Mouse (Mus musculus) liver, adult (tissue): ENCODE results near the gene Tsku.

ENCODE experiments used
- GATA4 ChIP-seq: IDR thresholded peaks from 2 replicates; pipeline ENCODE4 v1.6.1; 2014; ENCODE audit warnings: mild to moderate bottlenecking, low read length; ENCODE audit not compliant: insufficient replicate concordance

The Tsku gene

DNA sequence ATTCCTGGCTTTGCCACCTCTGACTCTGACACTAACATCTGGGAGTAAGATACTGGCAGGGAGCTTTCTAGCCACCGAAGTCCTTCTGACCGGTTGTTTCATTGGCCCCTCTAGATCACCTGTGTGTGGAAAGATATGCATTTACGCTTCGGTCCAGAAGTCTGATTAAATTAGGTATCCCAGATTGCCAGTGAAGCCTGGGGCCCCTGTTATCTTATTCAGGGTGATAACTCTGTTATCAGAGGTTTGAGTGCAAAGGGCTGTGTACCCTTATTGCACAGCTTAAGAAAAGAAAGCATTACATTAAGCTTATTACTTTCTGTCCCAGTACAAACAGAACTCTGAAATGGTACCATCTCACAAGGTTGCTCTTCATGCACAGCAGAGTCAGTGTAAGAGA lies 18.1 kb upstream of the Tsku start:
- TF ChIP-seq GATA4: no peak

DNA sequence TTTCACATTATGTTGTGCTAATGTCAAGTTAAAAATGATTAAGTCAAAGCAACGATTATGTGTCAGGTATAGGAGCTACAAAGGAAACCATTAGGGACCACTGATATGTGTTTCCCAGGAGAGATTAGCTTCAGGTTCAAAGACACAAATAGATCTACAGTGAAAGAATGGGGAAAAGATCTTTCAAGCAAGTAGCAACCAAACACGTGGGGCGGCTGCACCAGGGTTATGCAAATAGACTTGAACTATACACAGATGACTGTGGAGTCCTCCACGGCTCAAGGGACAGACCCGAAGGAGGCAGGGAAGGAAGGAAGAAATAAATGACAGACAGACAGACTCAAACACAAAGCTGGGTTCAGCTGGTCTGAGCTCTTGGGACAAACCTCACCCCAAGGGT lies 16.1 kb upstream of the Tsku start:
- no peak for TF ChIP-seq GATA4

DNA sequence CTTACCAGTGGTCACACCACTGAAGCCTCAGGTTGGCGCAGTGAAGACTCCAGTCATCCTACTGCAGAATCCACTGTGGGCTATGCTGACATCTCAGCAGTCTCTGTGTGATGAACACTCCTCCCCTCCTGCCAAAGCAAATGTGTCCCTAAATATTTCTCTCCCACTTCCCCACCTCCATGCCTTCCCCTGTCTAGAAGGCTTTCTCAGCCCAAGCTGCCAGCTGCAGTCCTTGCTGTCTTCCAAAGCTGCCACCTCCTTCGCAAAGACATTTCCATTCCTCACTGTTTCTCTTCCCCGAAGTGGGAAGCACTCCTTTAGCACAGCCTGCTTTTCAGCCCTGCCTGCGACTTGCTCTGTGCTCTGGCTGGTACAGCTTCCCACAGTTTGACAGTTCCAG lies 10.0 kb upstream of the Tsku start:
- TF ChIP-seq GATA4: no peak

DNA sequence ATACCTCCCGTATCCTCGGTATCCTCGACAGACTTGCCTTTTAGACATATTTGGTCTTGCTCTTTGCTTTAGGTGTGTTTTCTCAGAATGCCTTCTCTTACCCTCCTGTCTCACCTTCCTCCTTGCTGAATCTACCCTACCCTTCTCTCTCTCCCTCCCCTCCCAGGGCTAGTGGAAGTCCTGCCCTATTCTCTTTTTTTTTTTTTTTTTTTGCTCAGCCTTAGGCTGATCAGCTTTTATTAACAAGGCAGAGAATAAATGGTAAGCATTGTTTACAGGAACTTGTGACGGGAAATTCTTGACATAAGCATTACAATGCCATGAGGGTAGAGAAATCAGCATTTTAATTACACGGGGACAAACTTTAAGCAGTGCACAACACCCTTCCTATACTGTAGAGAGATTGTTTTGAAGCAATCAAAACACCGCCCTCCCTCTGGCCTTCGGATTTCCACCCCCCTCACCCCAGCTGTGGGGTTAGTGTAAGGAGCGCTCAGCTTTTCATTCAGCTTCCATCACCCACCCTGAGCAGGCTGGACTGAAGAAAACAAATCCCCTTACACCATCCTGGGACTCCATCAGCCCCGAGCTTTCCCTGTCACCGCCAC lies 8.7 kb upstream of the Tsku start:
- TF ChIP-seq GATA4: no peak

DNA sequence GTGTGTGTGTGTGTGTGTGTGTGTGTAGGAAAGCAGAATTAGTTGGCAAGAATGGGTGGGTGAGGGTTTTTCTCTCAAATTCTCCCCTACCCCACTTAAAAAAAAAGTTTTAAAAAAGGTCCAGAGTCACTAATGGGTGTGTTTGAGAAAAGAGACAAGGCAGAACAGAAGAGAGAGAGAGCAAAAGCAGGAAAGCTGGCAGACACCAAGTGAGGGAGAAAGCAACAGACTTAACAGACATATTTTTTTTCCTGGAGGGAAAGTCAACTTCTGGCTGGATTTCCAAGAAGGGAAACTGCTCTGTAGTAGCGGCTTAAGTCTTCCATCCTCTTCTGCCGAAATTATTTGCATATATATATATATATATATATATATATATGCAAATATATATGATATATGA lies 534 bp upstream of the Tsku start:
- TF ChIP-seq GATA4: no peak

DNA sequence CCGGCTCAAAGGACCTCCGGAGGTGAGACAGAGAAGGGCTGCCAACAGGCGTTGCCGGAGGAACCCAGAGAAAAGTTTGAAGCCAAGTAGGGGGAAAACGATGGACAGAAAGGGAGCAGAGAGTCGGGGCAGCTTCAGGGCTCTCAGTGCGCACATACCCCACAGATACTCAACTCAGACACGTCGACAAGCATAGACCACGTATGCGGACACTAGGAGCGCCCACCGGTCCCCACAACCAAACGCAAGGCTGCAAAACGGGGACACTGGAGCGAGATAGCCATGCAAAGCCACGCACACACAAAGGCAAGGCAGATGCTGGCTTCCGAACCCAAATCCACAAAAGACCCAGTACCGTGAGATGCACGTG lies 522 bp downstream of the Tsku start:
- no peak for TF ChIP-seq GATA4

DNA sequence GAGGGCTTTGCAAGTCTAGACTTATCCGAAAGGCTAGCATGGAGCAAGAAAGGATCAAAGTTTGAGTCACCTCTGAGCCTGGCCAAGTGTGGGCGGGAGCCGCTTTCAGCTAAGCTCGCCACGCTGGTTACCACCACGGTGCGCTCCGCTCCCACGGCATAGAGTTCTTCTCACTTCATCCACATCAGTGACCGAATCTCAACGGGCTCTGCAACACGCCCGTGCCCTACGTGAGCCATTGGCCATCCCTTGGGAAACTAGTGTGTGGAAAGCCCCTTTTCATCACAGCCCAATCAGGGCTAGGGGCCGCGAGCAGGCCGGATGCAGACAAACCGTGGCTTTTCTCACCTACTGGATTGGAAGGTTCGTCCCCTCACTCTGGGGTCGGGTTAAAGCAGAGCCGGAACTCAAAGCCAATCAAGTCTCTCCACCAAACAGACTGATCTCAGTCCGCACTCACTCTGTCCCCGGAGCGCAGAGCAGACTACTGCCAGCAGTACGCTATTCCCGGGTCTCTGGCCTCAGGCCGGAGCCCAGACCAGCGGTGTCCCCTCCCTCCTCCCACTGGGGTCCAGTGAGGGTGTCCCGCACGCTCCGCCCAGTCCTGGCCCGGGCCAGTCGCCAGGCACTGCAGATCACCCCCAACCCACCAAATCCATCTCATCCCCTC lies 1.0 kb downstream of the Tsku start:
- TF ChIP-seq GATA4: no peak

DNA sequence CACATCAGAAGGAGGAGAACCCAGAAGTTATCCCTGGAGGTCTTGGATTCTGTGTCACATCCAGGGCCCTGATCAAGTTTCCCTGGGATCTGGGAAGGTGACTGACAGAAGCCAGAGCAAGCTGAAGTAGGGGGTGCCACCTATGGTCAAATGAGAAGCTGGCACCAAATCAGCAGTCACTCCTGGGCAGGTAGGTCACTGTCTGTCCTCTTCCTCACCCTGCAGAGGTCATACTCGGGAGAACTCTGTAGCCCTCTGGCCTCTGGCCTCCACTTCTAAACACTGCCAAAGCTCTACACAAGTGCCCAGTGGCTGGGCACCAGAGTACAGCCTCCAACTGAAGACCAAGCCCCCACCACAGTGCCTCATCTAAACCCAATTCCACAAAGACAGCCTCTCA lies 3.1 kb downstream of the Tsku start:
- no peak for TF ChIP-seq GATA4

DNA sequence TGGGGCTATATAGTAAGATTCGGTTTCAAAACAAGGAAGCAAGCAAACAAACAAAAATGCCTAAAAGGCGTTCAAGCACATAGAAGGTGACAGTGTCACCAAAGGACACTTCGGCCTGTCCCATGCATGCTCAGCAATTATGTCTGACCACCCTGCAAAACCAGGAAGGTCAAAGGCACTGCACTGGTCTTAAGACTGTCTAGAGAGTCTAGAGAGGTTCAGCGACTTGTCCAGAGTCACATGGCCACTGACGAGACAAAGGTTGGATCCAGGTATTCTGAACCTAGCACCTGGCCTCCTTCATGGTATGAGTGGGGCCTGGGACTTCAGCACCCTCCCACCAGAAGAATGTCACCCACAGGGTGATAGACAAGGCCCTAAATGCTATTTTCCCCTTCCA lies 3.8 kb downstream of the Tsku start:
- TF ChIP-seq GATA4: no peak

DNA sequence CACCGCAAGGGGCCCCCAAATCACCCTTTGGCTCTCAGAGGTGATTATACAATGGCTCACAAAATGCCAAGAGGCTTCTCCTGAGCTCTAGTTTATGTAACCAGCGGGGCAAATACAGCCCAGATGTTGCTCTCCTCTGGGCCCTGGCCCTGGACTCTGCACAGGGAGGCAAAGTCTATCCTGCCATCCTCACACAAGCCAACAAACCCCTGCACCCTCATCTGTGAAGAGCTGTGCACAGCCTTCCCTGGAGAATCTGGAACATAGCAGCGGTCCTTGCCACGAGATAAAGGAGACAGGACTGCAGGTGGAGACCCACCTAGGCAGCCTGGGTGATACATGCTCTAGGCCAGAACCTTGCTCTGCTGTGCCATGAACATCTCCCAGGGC lies 6.2 kb downstream of the Tsku start:
- no peak for TF ChIP-seq GATA4

DNA sequence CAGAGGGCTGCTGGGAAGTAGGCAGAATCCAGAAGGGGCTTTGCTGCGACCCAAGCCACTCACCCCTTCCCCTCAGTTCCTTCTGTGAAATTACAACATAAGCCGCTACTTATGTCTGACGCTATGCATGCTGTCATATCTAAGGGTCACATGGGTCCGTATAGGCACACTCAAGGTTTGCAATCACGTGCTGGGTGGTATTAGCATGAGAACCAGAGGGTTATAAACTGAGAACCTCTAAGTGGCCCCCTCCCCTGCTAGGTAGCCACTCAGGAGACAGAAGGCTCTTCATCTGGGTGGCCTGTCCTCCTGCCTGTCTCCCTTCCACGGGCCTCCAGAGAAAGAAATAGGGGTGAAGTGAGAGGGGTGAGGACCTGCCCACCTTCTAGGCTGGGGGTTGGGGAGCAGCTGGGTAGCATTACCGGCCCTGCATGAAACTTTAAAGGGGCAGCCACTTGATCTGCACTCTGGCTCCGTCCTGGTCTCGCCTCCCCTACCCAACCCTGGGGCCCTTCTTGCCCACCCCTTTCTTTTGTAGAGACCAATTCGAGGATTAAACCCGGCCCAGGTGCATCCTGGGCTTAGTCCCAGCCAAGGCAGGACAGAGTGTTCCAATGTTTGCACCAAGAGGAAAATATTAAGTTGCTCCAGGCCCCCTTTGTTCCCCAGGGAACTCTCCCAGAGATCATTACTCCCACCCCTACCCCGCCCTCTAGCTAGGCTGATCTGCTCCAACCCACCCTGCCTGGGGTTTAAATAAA lies 6.8 kb downstream of the Tsku start:
- TF ChIP-seq GATA4: no peak

DNA sequence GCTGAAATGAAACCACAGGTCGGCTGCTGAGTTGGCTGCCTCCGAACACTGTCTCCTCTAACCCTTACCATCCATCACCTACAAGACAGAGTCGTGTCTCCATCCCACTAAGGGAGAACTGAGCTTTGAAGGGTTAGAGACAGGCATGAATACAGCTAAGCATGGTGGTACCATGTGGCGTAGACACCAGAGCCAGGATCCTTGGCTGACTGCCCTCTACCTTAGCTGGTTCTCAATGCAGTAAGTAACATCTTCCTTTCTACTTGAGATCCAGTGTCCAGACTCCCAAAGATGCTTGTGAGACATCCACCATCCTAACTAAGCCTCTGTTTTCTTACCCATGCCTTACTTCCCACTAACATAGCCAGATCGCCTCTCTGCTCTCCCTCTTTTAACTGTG lies 7.5 kb downstream of the Tsku start:
- no peak for TF ChIP-seq GATA4

DNA sequence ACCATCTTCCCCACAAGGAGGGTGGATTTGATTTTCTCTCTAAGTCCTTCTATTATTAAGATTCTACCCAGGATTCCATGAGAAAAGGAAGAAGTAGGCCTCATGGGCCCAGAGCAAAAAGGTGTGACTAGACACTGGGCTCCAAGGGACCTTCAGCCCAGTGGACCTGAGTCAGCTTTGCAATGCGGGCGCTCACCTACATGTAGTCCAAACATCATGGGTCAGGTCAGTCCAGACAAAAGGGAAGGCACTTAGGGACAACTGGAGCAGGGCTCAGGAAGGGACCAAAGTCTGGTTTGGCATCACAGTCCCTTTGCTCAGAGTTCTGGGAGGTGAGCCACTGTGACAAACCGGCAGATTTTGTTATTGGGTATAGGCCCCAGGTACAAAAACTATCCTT lies 9.6 kb downstream of the Tsku start:
- no peak for TF ChIP-seq GATA4

DNA sequence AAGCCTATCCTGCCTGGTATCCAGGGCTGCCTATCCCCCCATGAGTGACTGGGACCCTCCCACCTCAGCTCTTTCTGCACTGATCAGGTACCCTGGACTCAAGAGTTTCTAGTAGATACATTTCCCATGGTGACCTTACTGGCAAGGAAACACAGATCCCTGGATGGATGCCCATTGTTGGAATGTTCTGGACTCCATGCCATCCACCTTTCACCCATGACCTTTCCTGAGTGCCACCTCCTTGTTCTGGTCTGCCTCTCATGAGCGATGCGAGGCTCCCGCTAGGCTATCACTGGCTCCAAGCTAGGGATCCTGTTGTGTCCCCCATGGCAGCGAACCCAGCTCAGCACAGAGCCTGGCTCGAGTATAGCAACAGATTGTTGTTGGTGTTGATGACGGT lies 11.3 kb downstream of the Tsku start:
- TF ChIP-seq GATA4: no peak

DNA sequence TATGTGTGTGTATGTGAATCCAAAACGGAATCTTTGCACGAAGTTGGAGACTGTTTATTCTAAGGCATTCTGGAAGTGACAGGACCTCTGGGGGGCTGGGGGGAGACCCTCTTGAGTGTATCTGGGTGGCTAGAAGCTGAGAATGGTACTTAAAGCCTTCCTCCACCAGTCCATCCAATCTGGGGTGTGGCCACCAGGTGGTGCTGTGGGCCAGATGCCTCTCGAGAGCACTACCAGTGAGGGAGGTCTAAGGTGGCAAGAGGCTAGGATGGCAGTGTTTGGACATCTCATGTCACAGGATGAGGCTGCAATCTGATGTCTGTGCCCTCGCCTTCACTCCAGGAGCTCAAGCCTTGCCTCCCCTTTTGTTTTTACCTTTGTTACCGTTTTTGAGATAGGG lies 12.0 kb downstream of the Tsku start:
- no peak for TF ChIP-seq GATA4

DNA sequence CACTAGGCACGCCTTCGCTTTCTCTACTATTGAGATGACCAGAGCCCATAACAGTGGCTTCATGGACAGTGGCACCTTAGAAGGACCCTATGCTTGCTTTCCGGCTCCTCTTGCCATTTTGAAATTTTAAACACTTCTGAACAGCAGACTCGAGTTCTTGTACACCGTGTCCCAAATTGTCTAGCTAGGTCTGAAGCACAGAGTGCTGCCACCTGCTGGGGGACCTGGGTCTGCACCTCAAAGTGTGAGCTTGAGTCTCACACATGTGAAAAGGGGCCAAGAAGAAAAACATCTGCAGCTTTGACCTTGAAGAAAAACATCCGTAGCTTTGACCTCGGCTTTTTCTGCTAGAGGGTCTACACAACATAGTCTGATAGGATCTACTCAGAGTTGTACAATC lies 13.1 kb downstream of the Tsku start:
- TF ChIP-seq GATA4: no peak

DNA sequence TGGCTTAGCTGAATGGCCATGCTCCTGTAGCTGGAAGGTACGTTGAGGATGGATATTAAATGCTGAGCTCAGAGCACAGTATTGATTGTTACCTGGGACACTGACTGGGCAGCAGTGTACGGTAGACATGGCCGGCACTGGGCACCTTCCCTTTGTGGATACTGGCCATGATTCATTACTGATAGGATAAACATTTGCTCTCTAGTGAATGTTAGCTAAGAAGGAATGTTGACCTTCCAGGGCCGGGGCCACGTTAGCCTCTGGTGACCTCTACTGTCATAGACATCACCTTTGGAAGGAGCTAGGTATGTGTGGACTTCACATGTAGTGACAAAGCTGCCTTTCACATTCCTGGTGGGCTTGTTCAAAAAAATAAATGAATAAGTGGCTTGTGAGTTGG lies 13.7 kb downstream of the Tsku start:
- peak; percentile 64; the same call in 1 of the 2 replicates for TF ChIP-seq GATA4
